Mouse (Mus musculus) embryonic facial prominence, embryonic 15.5 days (tissue): ENCODE data around the gene Ccdc158. TPM values are rescaled to one million over a fixed set of nuclear protein-coding genes. Genes with fewer than 3 reads are reported as not detected.

Source experiments
- ATAC-seq: fragments of 200-750 bp; cut with Nextera tagmentation; 2 replicates; pipeline ENCODE4 v1.8.0; 2017; ENCODE audit warnings: low read depth, moderate TSS enrichment; ENCODE audit not compliant: insufficient number of reproducible peaks, low FRiP score, low TSS enrichment
- H3K27ac ChIP-seq: fragments of 300-500 bp; sonication (generic); replicated peaks from 2 replicates; pipeline ENCODE4 v1.5.1; 2015; ENCODE audit warnings: mild to moderate bottlenecking, inconsistent platforms
- H3K27me3 ChIP-seq: fragments of 300-500 bp; sonication (generic); 2 replicates; pipeline ENCODE4 v1.6.1; 2015; ENCODE audit warnings: inconsistent platforms
- H3K36me3 ChIP-seq: fragments of 300-500 bp; sonication (generic); 2 replicates; pipeline ENCODE4 v1.6.1; 2015; ENCODE audit warnings: mild to moderate bottlenecking, inconsistent platforms
- H3K4me1 ChIP-seq: fragments of 300-500 bp; sonication (generic); 2 replicates; pipeline ENCODE4 v1.6.1; 2015; ENCODE audit warnings: inconsistent platforms
- H3K4me2 ChIP-seq: fragments of 300-500 bp; sonication (generic); replicated peaks from 2 replicates; pipeline ENCODE4 v1.6.1; 2015; ENCODE audit warnings: mild to moderate bottlenecking, inconsistent platforms
- H3K4me3 ChIP-seq: fragments of 300-500 bp; sonication (generic); replicated peaks from 2 replicates; pipeline ENCODE4 v1.5.1; 2015; ENCODE audit warnings: mild to moderate bottlenecking, inconsistent platforms
- H3K9ac ChIP-seq: fragments of 300-500 bp; sonication (generic); 2 replicates; pipeline ENCODE4 v1.6.1; 2015; ENCODE audit warnings: inconsistent platforms
- H3K9me3 ChIP-seq: fragments of 300-500 bp; sonication (generic); replicated peaks from 2 replicates; pipeline ENCODE4 v1.6.1; 2016; ENCODE audit warnings: inconsistent platforms
- WGBS: fragments of 180-500 bp; shearing (Covaris S2); methylation state at CpG from one replicate; pipeline ENCODE4 v1.1.7; 2015; 5-methylcytosine and 5-hydroxymethylcytosine counted together
- polyA plus RNA-seq: library from polyadenylated mRNA; unstranded; fragments of >200 nt; fragmentation: Nextera tagmentation; extraction: Ambion mirVana; gene quantifications from 2 replicates; pipeline ENCODE4 v1.2.1, GENCODE M21; 2015

Gene Ccdc158
- polyA plus RNA-seq, 1 experiment from 2014 or later: 1.1 TPM

- no peak for ATAC-seq
- Histone ChIP-seq H3K4me3 (no peak overlapping the region), H3K27me3 (no peaks in the 10 kb centered on the region), H3K9ac (no peak overlapping the region), H3K36me3 (no peaks in the 10 kb centered on the region), H3K4me1 (no peaks in the 10 kb centered on the region), H3K4me2 (no peak overlapping the region), H3K9me3 (no peaks in the 10 kb centered on the region), H3K27ac (no peak overlapping the region)
- WGBS: 54% methylated on average over 10 of the region's 10 CpGs
Observed at GRCm38 (mm10) chr5:92585932-92586331, 89.1 kb downstream of the Ccdc158 start.

- Histone ChIP-seq H3K4me3 (no peak overlapping the region), H3K4me1 (no peaks in the 10 kb centered on the region), H3K27ac (no peak overlapping the region), H3K9ac (no peak overlapping the region), H3K27me3 (no peaks in the 10 kb centered on the region), H3K9me3 (no peaks in the 10 kb centered on the region), H3K36me3 (no peaks in the 10 kb centered on the region), H3K4me2 (no peak overlapping the region)
- no peak for ATAC-seq
- WGBS: 73% methylated on average over 14 of the region's 14 CpGs
Observed at GRCm38 (mm10) chr5:92579559-92579958, 95.5 kb downstream of the Ccdc158 start.

- Histone ChIP-seq H3K9ac (no peak overlapping the region), H3K27ac (no peak overlapping the region), H3K9me3 (no peaks in the 10 kb centered on the region), H3K4me2 (no peak overlapping the region), H3K36me3 (no peaks in the 10 kb centered on the region), H3K27me3 (no peaks in the 10 kb centered on the region), H3K4me3 (no peak overlapping the region), H3K4me1 (no peaks in the 10 kb centered on the region)
- WGBS: 77% methylated on average over 4 of the region's 4 CpGs
- no peak for ATAC-seq
Observed at GRCm38 (mm10) chr5:92571232-92571631, 103.8 kb downstream of the Ccdc158 start.

GRCm38 (mm10) chr5:92562002-92562401, 113.1 kb downstream of the Ccdc158 start:
- no peak overlapping the region for H3K4me2 ChIP-seq
- no peak overlapping the region for H3K4me3 ChIP-seq
- no peaks in the 10 kb centered on the region for H3K9me3 ChIP-seq
- H3K4me1 ChIP-seq: peaks cover 12% of the 10 kb centered on the region
- no peak overlapping the region for H3K27ac ChIP-seq
- no peak for ATAC-seq
- no peaks in the 10 kb centered on the region for H3K27me3 ChIP-seq
- no peaks in the 10 kb centered on the region for H3K36me3 ChIP-seq
- H3K9ac ChIP-seq: no peak overlapping the region
- 62% methylated on average over 13 of the region's 13 CpGs for WGBS

GRCm38 (mm10) chr5:92560201-92560600, 114.9 kb downstream of the Ccdc158 start:
- no peak overlapping the region for H3K4me2 ChIP-seq
- no peak for ATAC-seq
- no peaks in the 10 kb centered on the region for H3K27me3 ChIP-seq
- 71% methylated on average over 2 of the region's 2 CpGs for WGBS
- H3K4me1 ChIP-seq: peaks cover 14% of the 10 kb centered on the region
- H3K27ac ChIP-seq: no peak overlapping the region
- H3K36me3 ChIP-seq: no peaks in the 10 kb centered on the region
- H3K9ac ChIP-seq: no peak overlapping the region
- H3K4me3 ChIP-seq: no peak overlapping the region
- H3K9me3 ChIP-seq: no peaks in the 10 kb centered on the region

Other genes with a start within 250 kb of the Ccdc158 start
- gene Nup54, start 240.1 kb downstream of the Ccdc158 start, polyA plus RNA-seq: 38.9 and 40.0 TPM in 2 replicates
- gene Scarb2, start 168.4 kb downstream of the Ccdc158 start, polyA plus RNA-seq: 11.9 and 12.4 TPM in 2 replicates
- gene Fam47e, start 120.2 kb downstream of the Ccdc158 start, polyA plus RNA-seq: 4.7 and 9.4 TPM in 2 replicates
- 24.6 and 26.3 TPM in 2 replicates for gene Stbd1, start 72.2 kb downstream of the Ccdc158 start, polyA plus RNA-seq
- 3.9 and 4.1 TPM in 2 replicates for gene Shroom3, start 8.2 kb upstream of the Ccdc158 start, polyA plus RNA-seq